Mouse (Mus musculus): ENCODE measurements at regions not wholly inside any gene's neighbourhood (a gene's known extent, or its start where the extent isn't known, plus 50 kb on each side); places are given as distances from the start of the nearest gene placed in this dataset.
"Not testable (repeated sequence)": the region's sequence is repeated elsewhere in the genome, so short reads cannot be mapped to it uniquely, and the experiment has no call there.

DNA sequence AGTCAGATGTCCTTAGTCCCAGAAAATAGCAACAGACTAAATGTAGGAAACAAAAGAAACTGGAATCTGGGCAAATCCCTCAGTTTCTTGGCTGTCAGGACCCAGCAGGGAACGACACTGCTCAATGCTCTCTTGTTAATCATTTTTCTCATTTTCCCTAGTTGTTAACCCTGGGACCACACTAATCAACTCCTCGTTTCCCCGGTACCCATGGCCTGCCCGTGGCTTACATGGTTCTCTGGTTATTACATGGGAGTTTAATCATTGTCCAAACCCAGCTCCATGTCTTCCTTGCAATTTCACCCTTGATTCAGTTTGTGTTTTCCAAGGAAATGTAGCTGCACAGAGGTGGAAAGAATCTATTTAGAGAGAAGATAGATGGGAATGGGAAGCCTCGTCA lies 580.1 kb upstream of the Klhl29 start:
- peak; percentile 20 to 45 for DNase-seq

- no peak for DNase-seq
Observed at GRCm38 (mm10) chr12:5943346-5943925, 568.0 kb upstream of the Klhl29 start.

DNA sequence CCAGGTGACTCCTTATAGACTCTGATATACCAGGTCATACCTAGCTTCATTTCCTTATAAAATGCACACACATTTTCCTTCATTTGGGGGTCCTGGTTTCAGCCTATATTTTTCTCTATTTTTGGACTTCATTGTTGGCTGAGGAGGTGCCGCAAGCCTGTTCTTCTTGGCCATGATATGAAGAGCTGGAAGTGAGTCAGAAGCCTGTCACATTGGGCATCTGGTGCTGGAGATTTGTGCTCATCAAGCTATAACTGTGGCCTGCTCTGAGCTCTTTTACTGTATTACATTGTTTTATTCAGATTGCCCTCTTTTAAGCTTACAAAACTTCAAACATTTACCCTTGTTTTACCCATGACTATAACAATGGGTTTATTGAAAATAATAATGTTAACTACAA lies 545.8 kb upstream of the Klhl29 start:
- DNase-seq, result no peak

DNA sequence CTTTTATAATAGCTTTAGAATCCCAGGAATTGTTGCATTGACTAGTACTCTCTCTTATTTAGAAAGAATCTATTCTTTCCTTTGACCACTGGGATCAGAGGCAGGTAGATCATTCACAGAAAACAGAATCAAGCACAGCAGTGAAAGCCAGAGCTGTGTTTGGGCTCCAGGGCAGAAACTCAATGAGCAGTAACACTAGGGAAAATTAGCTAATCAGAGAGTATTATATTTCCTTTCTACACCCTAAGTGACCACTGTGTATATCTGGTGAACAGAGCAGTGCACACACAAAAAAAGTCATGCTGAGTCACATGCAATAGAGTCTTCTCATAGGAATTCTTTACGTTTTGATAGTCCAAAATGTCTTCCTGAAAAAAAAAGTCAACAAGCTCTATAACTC lies 542.5 kb upstream of the Klhl29 start:
- peak in 1 of 2 experiments; percentile 12 for DNase-seq

- no peak for DNase-seq
Observed at GRCm38 (mm10) chr12:5906251-5906650, 530.8 kb upstream of the Klhl29 start.

GRCm38 (mm10) chr12:5891786-5892185 lies 516.3 kb upstream of the Klhl29 start:
- DNase-seq, result not testable (repeated sequence)

- no peak for DNase-seq
Observed at GRCm38 (mm10) chr12:5866701-5867100, 491.2 kb upstream of the Klhl29 start.

DNA sequence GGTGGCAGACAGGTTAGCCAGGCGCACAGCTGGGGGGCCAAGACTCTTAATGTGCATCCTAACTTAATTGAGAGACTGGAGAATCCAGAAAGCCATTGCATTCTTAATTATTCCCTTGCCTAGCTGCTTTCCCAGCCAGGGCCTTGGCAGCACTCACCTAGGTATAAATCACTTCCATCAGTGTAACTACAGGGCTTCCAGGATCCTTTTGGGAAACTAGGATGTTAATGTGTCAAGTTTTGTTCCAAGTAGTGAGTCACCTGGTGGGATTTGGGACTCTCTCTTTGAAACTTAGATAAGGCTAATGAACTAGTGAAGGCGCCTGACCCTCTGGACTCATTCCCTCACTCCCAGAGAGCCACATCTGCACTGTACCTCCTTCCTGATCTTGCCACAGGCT lies 484.3 kb upstream of the Klhl29 start:
- DNase-seq, result no peak

DNA sequence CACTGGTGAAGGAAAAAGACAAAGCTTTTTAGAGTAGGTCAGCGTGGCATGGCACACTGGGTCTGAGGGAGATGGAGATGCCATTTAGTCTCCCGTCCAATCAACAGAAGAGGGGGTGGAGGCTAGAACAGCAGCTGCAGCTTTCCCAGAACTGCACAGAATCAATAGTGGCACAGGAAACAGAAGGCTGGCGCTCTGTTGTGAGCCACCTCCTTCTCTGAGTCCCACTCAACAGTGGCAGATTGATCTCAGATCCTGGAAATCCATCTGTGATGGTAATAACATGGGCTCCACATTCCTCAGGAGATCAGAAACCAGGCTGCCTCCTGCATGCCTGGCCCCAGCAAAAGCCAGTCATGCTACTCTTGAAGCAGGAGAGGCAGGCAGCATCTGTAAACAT lies 480.9 kb upstream of the Klhl29 start:
- DNase-seq, result no peak

GRCm38 (mm10) chr12:5810427-5810826 lies 434.9 kb upstream of the Klhl29 start:
- DNase-seq, result peak; percentile 24 to 48

DNA sequence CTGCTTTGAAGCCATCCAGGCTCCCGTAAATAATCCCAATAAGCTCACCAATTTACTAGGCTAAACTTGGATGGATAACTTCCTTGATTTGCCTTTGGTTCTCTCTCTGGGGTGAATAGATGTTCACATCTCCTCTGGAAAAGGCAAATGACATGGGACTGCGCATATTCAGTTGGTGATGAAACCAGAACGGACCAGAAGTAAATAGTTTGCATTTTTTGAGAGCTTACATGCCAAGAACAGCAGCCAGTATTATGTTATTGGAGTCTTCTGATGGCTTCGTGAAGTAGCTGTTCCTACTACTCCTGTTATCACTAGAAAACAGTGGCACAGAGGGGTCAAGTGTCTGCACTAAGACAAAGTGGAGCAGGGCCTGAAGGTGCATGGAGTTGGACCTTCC lies 434.5 kb upstream of the Klhl29 start:
- DNase-seq, result no peak

- DNase-seq, result peak; percentile 9 to 14
Observed at GRCm38 (mm10) chr12:5807996-5808886, 432.8 kb upstream of the Klhl29 start.

GRCm38 (mm10) chr12:5805731-5806130 lies 430.2 kb upstream of the Klhl29 start:
- no peak for DNase-seq

DNA sequence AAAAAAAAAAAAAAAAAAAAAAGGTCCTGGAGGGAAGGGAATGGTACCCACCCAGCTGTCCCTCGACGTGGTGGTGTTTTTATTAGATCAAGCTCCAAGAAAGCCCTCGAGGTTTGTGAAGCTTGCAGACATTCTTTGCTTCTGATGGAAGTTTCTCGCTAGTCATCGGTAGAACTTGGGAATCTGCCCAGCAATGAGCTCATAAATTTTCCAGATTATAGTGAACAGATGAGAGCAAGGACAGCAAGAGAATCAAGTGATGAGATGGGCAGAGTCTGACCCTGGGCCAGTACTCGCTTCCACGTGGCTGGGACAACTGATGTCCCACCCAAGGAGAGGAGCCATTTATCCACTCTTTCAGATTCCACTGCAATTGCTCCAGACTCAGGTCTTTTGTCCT lies 417.6 kb upstream of the Klhl29 start:
- peak; percentile 14 to 18 for DNase-seq

DNA sequence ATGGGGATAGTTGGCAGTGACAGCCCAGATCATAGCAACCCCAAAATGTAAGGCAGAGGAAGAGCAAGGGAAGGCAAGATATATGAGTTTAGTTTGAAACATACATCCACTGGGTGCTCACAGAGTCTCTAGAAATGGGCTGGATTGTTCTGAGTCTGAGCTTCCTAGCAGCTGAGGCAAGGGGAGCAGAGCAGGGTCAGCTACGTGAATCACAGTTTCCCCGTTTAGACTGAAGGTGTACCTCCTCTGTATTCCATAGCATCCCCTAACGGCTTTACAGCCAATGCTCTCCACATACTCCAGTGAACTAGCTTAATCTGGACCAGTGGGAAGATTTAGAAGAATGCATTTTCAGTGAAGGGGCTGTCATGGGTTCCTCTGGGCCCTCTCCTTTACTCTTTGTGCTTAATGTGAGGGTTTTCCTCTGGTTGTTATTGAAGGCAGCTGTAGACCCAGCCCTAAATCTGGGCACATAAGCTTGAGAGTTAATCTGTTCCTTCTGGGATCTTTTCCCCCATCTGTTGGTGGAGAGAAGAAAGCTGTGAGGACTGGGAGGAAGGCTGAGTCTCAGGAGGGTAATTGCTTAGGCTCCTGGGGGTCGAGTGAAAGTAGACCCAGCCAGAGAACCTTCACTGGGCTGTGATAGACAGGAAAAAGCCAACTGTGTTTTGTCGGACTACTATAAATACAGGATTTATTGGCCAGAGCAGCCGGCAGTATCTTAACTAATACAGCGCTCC lies 411.8 kb upstream of the Klhl29 start:
- peak in 1 of 2 experiments; percentile 17 for DNase-seq

- DNase-seq, result peak in 1 of 2 experiments; percentile 7
Observed at GRCm38 (mm10) chr12:5781276-5781675, 405.8 kb upstream of the Klhl29 start.

DNA sequence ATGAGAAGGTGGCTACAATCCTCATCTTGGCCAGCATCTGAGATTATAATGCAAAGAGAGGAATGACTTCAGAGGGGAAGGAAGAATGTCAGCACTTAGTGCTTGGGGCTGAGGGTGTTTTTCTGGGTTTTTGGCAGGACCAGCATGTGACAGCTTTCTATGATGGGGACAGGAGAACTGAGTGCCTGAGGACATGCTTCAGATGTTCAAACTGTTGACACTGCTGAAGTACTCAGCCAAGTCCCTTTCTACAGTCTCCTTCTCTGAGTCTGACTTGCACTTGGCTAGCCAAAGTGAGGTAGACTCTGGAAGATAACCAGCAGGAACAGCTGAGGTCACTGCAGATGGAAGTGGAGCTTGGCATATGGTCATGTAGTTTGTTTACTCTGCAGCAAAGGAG lies 402.1 kb upstream of the Klhl29 start:
- no peak for DNase-seq

DNA sequence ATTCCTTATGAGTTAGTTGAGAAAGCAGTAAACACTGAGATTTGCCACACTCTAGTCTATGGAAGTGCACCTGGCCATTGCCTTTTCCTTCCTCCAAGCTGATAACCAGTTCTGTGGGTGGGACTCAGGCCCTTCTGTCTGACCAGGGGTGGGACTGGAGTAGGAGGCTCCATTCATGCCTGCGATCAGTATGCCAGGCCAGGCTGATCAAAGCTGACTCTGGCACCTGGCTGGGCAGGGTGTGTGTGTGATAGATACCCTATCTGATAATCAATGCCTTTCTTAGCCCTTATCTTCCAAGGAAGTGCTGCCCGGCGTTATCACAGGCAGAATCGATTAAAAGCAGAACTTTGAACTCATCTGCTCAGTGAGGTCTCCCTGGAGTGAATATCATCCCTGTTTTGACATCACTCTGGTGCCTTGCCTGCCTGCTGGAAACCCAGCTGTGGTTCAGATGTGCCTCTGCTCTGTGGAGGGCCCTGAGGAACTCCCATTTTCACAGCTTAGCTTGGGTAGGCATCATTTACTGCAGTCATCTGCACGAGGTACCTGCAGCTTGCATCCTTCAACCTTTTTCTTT lies 396.0 kb upstream of the Klhl29 start:
- DNase-seq, result no peak

- no peak for DNase-seq
Observed at GRCm38 (mm10) chr12:5770531-5770930, 395.0 kb upstream of the Klhl29 start.

DNA sequence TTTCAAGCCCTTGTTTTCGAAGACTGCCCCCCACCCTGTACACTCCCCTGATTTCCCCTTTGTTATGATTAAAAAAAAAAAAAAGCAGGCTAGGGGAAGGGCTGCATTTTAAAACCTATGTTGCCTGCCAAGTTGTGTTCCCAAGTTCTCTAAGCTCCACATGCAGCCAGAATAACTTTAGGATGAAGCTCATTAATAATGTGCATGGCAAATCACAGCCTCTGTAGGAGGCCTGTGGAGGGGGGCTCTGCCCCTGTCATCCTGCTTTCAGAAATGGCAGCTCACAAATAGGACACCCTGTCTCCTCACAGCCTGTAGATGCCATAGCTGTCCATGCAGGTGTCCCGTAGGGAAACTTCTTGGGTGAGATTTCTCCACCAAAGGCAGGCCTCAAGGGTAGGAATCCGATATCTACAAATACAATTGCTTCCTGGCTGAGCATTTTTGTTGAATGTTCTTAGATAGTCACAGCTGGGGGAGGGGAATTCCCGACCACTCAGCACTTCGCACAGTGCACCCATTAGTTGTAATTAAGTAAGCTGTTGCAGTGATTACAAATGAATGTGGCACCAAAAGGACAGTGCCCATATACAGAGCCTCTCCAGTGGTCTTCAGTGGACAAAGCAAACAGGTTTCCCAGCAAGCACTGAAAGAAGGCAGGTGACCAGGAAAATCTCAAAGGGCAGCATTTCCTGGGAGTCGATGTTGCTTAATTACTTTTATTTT lies 389.1 kb upstream of the Klhl29 start:
- DNase-seq, result no peak

- DNase-seq, result no peak
Observed at GRCm38 (mm10) chr12:5764026-5764425, 388.5 kb upstream of the Klhl29 start.

GRCm38 (mm10) chr12:5762306-5762927 lies 386.9 kb upstream of the Klhl29 start:
- peak in 1 of 2 experiments; percentile 11 for DNase-seq

All from kidney, postnatal 4 days (tissue).